In the genomic region with DNA sequence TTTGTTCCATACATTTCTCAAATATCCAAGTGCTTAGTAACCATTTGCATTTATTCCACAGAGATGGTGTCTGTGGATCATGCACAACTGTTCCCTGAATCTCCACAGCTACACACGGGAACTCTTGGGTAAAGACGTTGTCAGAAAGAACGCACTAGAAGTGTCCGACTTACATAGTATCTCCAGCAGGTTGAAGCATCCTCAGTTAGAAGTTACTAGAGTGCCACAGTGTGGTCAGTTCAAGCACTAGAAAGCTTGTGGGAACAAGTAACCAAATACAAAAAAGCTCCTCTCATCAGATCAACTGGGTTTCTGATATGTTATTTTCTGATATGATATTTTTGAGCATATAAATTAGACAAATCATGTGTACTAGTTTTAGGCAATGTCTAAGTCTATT, we compare ENCODE assay signal across 9 mouse cellular contexts.
A peak's percentile ranks its signal among the peaks of the same experiment; 100 is the strongest.
DNase-seq lines count a peak whose midpoint lies in the region; ATAC-seq lines count a peak whose summit lies in the region.
"Had no signal": no experiment of that assay in that cellular context is flagged by ENCODE, and none has a peak within 500 bp of the region (broad histone marks: within the 10 kb centered on the region; RNA-seq: fewer than 3 reads in every experiment).

No protein-coding gene starts in this region.

- peak; percentile 28; the same call in 1 of the 2 replicates for ATAC-seq in kidney, embryonic 14.5 days (ENCODE audit: low FRiP score, low TSS enrichment)
- ATAC-seq in erythroblast, adult 5-6 weeks (replicated peaks; ENCODE audit: low FRiP score, poor library complexity, severe bottlenecking) = no peak

- WGBS in kidney, embryonic 14.5 days = 62% methylated on average over 4 of the region's 4 CpGs

- no peak overlapping the region for H3K9ac ChIP-seq in kidney, embryonic 14.5 days (ENCODE audit: low read depth, low read length)

- no peak overlapping the region for H3K4me2 ChIP-seq in kidney, embryonic 14.5 days (replicated peaks; ENCODE audit: low read depth, low read length)

- peak; percentile 12 to 16 for DNase-seq in cerebellum, postnatal 10 days
- no peak for DNase-seq in cerebellum, postnatal 4 days (ENCODE audit: low spot score in 2 of 2)
- DNase-seq in kidney, adult 11 months = no peak
- DNase-seq in Muller cell, postnatal 12 days (ENCODE audit: inconsistent ontology term) = peak; percentile 20
- DNase-seq in layer of hippocampus, postnatal 14 days (ENCODE audit: low spot score in 2 of 2) = peak; percentile 18 to 58
- no peak for DNase-seq in lung, postnatal 4 days
- DNase-seq: liver had no signal

- no peaks in the 10 kb centered on the region for H3K27me3 ChIP-seq in kidney, embryonic 14.5 days (ENCODE audit: control insufficient read depth, insufficient read depth, low read length)

- H3K9me3 ChIP-seq in kidney, embryonic 14.5 days (ENCODE audit: control insufficient read depth, low read length) = no peaks in the 10 kb centered on the region

- H3K4me1 ChIP-seq in kidney, embryonic 14.5 days (ENCODE audit: control insufficient read depth, insufficient read depth, low read length) = no peaks in the 10 kb centered on the region

- H3K4me3 ChIP-seq in kidney, embryonic 14.5 days (ENCODE audit: low read length) = no peak overlapping the region

- no peaks in the 10 kb centered on the region for H3K36me3 ChIP-seq in kidney, embryonic 14.5 days (ENCODE audit: control insufficient read depth, insufficient read depth, low read length)

- H3K27ac ChIP-seq in kidney, embryonic 14.5 days (ENCODE audit: low read depth, low read length) = no peak overlapping the region

Comparison
In these comparisons a context has a peak if more than half of its experiments do, and no peak if none do; other contexts are left out.
1. DNase-seq: peak in cerebellum, postnatal 10 days (2 of 2), Muller cell, postnatal 12 days (single experiment) and layer of hippocampus, postnatal 14 days (2 of 2); none in cerebellum, postnatal 4 days (0 of 2), kidney, adult 11 months (single experiment) and lung, postnatal 4 days (0 of 2).